Mouse (Mus musculus): Measurements from ENCODE around the gene Ccdc180. TPM values are rescaled to one million over a fixed set of nuclear protein-coding genes. Genes with fewer than 3 reads are reported as not detected.

The Ccdc180 gene
- polyA plus RNA-seq, 1 experiment, result 2.4 TPM

GRCm38 (mm10) chr4:45861160-45861559, 28.9 kb upstream of the Ccdc180 start:
- Histone ChIP-seq H3K4me3 (replicated peaks; ENCODE audit: extremely low read depth, low read depth, low read length) (no peak overlapping the region), H3K4me1 (ENCODE audit: control insufficient read depth, insufficient read depth, low read length) (no peaks in the 10 kb centered on the region)
- DNase-seq, result no peak
- 52% methylated on average over 5 of the region's 5 CpGs for WGBS
- TF ChIP-seq CTCF (IDR thresholded peaks at IDR 0.05; ENCODE audit: insufficient read depth, low read length) (no peak), POLR2A (IDR thresholded peaks at IDR 0.05; ENCODE audit: borderline replicate concordance, extremely low read depth, low read depth, low read length) (no peak)

GRCm38 (mm10) chr4:45867416-45867815, 22.7 kb upstream of the Ccdc180 start:
- H3K4me3 ChIP-seq (replicated peaks; ENCODE audit: extremely low read depth, low read depth, low read length), result no peak overlapping the region
- DNase-seq, result no peak
- no peaks in the 10 kb centered on the region for H3K4me1 ChIP-seq (ENCODE audit: control insufficient read depth, insufficient read depth, low read length)
- TF ChIP-seq CTCF (IDR thresholded peaks at IDR 0.05; ENCODE audit: insufficient read depth, low read length) (no peak), POLR2A (IDR thresholded peaks at IDR 0.05; ENCODE audit: borderline replicate concordance, extremely low read depth, low read depth, low read length) (no peak)
- 92% methylated on average over 8 of the region's 8 CpGs for WGBS

DNA sequence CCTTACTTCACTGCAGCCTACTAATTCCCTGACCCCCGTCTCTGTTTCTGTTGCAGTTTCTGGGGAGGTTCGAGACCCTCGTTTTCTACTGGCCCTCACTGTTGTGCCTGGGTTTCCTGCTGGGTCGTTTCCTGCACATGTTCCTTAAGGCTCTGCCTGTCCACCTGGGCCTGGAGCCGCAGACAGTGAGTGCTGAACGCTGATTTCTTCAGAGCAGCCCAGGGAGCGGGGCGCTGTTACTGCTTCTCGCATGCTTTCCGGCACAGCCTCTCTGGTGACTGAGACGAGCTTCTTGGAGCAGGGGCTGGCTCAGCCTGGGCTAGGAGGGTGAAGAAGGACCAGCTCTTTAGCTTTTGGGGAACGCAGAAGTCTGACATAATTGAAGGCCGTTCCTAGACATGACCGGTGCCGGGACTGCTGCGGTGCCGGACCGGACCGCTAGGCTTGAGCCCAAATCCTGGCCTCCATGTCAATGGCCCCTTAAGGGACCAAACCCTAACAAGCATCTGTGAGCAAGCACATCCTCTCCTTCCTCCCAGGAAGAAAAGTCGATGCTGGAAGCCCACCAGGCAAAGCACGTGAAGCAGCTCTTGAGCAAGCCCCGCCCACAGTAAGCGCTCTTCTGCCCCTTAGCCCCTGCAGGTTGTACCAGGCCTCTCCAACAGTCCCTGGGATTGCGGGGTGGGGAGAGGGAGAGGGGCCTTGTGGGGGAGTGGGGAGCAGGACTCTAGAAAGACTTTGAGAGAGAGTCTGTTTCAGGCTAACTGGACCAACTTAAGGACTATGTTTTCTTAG, 20.9 kb upstream of the Ccdc180 start:
- DNase-seq, result no peak
- H3K4me1 ChIP-seq (ENCODE audit: control insufficient read depth, insufficient read depth, low read length), result no peaks in the 10 kb centered on the region
- TF ChIP-seq POLR2A (IDR thresholded peaks at IDR 0.05; ENCODE audit: borderline replicate concordance, extremely low read depth, low read depth, low read length) (no peak), CTCF (IDR thresholded peaks at IDR 0.05; ENCODE audit: insufficient read depth, low read length) (no peak)
- 42% methylated on average over 24 of the region's 24 CpGs for WGBS
- no peak overlapping the region for H3K4me3 ChIP-seq (replicated peaks; ENCODE audit: extremely low read depth, low read depth, low read length)

DNA sequence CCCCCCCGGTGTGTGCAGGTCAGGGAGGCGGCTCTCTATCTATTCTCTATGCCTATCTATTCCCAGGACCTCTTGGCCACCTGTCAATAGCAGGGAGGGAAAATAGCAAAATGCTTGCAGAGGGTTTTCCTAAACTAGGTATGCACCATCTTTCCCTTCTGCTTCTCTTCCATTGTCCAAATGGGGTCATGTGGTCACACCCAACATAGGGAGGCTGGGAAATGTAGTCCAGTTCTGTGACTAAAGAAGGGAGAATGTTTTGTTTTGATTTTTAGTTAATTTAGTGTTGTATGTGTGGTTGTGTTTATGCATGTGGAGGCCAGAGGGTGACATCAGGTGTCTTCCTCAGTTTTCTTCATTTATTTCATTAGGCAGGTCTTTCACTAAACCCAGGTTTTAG, 18.0 kb upstream of the Ccdc180 start:
- no peak for TF ChIP-seq POLR2A (IDR thresholded peaks at IDR 0.05; ENCODE audit: borderline replicate concordance, extremely low read depth, low read depth, low read length)
- no peak for TF ChIP-seq CTCF (IDR thresholded peaks at IDR 0.05; ENCODE audit: insufficient read depth, low read length)
- DNase-seq, result no peak
- 62% methylated on average over 2 of the region's 2 CpGs for WGBS
- no peaks in the 10 kb centered on the region for H3K4me1 ChIP-seq (ENCODE audit: control insufficient read depth, insufficient read depth, low read length)
- no peak overlapping the region for H3K4me3 ChIP-seq (replicated peaks; ENCODE audit: extremely low read depth, low read depth, low read length)

- 39% methylated on average over 5 of the region's 5 CpGs for WGBS
- H3K4me1 ChIP-seq (ENCODE audit: control insufficient read depth, insufficient read depth, low read length), result no peaks in the 10 kb centered on the region
- H3K4me3 ChIP-seq (replicated peaks; ENCODE audit: extremely low read depth, low read depth, low read length), result no peak overlapping the region
- peak; percentile 10 for DNase-seq
- TF ChIP-seq POLR2A (IDR thresholded peaks at IDR 0.05; ENCODE audit: borderline replicate concordance, extremely low read depth, low read depth, low read length) (no peak), CTCF (IDR thresholded peaks at IDR 0.05; ENCODE audit: insufficient read depth, low read length) (peak; percentile 40; the same call in 1 of the 2 replicates)
Measured at GRCm38 (mm10) chr4:45878929-45879328, 11.2 kb upstream of the Ccdc180 start.

DNA sequence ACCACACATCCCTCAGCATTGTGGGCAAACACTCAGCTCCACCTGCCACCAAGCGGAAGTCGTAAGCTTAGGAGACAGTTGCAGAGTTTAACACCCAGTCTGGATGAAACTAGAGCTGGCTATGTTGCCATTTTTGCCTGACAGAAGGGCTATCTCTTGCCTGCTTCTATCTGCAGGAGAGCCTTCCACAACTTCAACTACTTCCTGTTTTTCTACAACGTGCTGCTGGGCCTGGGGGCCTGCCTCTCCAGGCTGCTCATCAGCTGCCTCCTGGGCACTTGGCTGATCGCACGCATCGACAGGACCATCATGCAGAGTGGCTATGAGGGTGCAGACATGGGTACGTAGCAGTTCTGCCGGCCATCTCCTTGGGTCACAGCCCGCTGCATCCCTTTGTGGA, 7.6 kb upstream of the Ccdc180 start:
- H3K4me1 ChIP-seq (ENCODE audit: control insufficient read depth, insufficient read depth, low read length), result no peaks in the 10 kb centered on the region
- no peak for TF ChIP-seq POLR2A (IDR thresholded peaks at IDR 0.05; ENCODE audit: borderline replicate concordance, extremely low read depth, low read depth, low read length)
- no peak for TF ChIP-seq CTCF (IDR thresholded peaks at IDR 0.05; ENCODE audit: insufficient read depth, low read length)
- DNase-seq, result no peak
- 75% methylated on average over 9 of the region's 9 CpGs for WGBS
- H3K4me3 ChIP-seq (replicated peaks; ENCODE audit: extremely low read depth, low read depth, low read length), result no peak overlapping the region

GRCm38 (mm10) chr4:45883250-45883649, 6.9 kb upstream of the Ccdc180 start:
- Histone ChIP-seq H3K4me1 (ENCODE audit: control insufficient read depth, insufficient read depth, low read length) (no peaks in the 10 kb centered on the region), H3K4me3 (replicated peaks; ENCODE audit: extremely low read depth, low read depth, low read length) (no peak overlapping the region)
- WGBS, result 81% methylated on average over 16 of the region's 16 CpGs
- no peak for DNase-seq
- no peak for TF ChIP-seq POLR2A (IDR thresholded peaks at IDR 0.05; ENCODE audit: borderline replicate concordance, extremely low read depth, low read depth, low read length)
- TF ChIP-seq CTCF (IDR thresholded peaks at IDR 0.05; ENCODE audit: insufficient read depth, low read length), result no peak

DNA sequence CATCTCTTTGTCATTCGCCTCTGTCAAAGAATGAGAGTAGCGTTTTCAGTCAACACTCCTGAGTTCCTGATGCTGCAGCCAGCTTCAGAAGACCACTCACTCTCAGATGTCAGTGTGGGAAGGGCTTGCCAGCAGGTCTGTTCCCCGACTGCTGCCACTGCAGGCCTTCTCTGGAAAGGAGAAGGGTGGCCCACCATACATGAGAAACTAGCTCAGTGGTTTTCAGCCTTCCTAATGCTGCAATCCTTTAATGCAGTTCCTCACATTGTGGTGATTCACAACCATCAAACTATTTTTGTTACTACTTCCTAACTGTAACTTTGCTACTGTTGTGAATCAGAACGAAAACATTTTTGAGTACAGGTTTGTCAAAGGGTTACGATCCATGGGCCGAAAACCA, 616 bp upstream of the Ccdc180 start:
- Histone ChIP-seq H3K4me1 (ENCODE audit: control insufficient read depth, insufficient read depth, low read length) (no peaks in the 10 kb centered on the region), H3K4me3 (replicated peaks; ENCODE audit: extremely low read depth, low read depth, low read length) (no peak overlapping the region)
- DNase-seq, result no peak
- 74% methylated on average over 6 of the region's 6 CpGs for WGBS
- TF ChIP-seq CTCF (IDR thresholded peaks at IDR 0.05; ENCODE audit: insufficient read depth, low read length), result no peak
- no peak for TF ChIP-seq POLR2A (IDR thresholded peaks at IDR 0.05; ENCODE audit: borderline replicate concordance, extremely low read depth, low read depth, low read length)

GRCm38 (mm10) chr4:45896425-45897081, 6.5 kb downstream of the Ccdc180 start:
- H3K4me1 ChIP-seq (ENCODE audit: control insufficient read depth, insufficient read depth, low read length), result no peaks in the 10 kb centered on the region
- 22% methylated on average over 16 of the region's 16 CpGs for WGBS
- DNase-seq, result no peak
- H3K4me3 ChIP-seq (replicated peaks; ENCODE audit: extremely low read depth, low read depth, low read length), result no peak overlapping the region
- no peak for TF ChIP-seq POLR2A (IDR thresholded peaks at IDR 0.05; ENCODE audit: borderline replicate concordance, extremely low read depth, low read depth, low read length)
- TF ChIP-seq CTCF (IDR thresholded peaks at IDR 0.05; ENCODE audit: insufficient read depth, low read length), result no peak

DNA sequence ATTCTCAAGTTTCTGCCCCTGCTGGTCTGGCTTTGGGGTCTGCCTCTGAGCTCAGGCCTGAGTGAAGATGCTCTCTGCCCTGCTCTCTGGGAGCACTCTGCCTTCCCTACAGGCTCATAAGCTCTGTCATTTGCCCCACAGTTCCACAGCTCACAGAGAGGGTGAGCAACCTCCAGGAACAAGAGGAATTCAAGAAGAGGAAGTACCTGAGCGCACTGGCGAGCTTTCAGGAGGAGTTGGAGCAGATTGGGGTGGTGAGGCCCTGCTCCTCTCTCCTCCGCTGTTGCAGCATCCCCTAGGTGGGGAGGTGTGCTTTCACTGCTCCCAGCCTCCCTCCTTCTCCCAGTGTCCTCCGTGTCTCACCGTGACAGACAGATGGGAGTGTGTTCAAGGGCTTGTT, 8.3 kb downstream of the Ccdc180 start:
- DNase-seq, result no peak
- WGBS, result 39% methylated on average over 5 of the region's 5 CpGs
- Histone ChIP-seq H3K4me1 (ENCODE audit: control insufficient read depth, insufficient read depth, low read length) (no peaks in the 10 kb centered on the region), H3K4me3 (replicated peaks; ENCODE audit: extremely low read depth, low read depth, low read length) (no peak overlapping the region)
- TF ChIP-seq CTCF (IDR thresholded peaks at IDR 0.05; ENCODE audit: insufficient read depth, low read length), result no peak
- no peak for TF ChIP-seq POLR2A (IDR thresholded peaks at IDR 0.05; ENCODE audit: borderline replicate concordance, extremely low read depth, low read depth, low read length)
